Mouse (Mus musculus) thymus, adult 2 months (tissue): ENCODE data around the gene Nt5dc2.

Experiments
- CTCF ChIP-seq: fragments of 200-500 bp; IDR thresholded peaks from 2 replicates; pipeline ENCODE4 v1.5.1; 2012; ENCODE audit warnings: mild to moderate bottlenecking, control low read depth, low read length, moderate library complexity, borderline replicate concordance; ENCODE audit not compliant: control insufficient read depth, poor library complexity, insufficient read depth; ENCODE audit errors: extremely low read depth
- POLR2A ChIP-seq: fragments of 200-500 bp; IDR thresholded peaks from 2 replicates; pipeline ENCODE4 v1.6.1; 2012; ENCODE audit warnings: mild to moderate bottlenecking, low read length, control low read depth, moderate library complexity; ENCODE audit not compliant: control insufficient read depth, poor library complexity, insufficient read depth; ENCODE audit errors: extremely low read depth

GRCm38 (mm10) chr14:31126826-31127225 is 4.0 kb upstream of the Nt5dc2 start:
- TF ChIP-seq CTCF (no peak), POLR2A (no peak)
